Mouse (Mus musculus): Measurements from ENCODE around the gene Sox13.
"Not testable (repeated sequence)": the region's sequence is repeated elsewhere in the genome, so short reads cannot be mapped to it uniquely, and the experiment has no call there.

The Sox13 gene

DNA sequence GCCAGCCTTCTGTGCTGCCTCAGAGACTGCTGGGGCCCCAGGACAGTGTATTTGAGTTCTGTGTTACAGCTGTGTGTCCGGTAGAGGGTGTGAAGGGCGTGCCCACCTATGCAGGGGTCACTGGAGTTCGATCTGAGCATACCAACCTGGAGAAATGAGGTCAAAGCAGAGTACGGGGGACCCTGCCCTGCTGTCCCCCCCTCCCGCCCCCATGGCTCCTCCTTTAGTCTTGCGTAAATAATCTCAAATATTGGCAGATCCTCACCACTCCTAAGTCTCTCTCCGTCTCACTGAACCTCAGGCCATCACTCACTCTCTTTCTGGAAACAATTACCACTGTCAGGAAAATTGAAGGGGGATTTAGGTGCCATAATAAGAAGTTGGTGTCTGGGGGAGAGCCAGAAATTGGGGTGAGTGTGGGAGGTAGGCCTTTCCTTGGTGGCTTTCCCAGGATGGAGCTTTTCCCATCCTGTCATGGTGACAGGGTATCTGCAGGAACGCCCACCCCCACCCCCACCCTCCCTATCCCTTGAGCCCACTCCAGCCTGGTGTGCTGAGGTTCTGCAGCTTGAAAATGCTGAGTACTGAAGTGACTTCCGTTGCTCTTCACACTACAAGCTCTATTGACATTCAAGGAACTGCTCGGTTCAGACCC is 57.1 kb downstream of the Sox13 start:
- no peak for DNase-seq

DNA sequence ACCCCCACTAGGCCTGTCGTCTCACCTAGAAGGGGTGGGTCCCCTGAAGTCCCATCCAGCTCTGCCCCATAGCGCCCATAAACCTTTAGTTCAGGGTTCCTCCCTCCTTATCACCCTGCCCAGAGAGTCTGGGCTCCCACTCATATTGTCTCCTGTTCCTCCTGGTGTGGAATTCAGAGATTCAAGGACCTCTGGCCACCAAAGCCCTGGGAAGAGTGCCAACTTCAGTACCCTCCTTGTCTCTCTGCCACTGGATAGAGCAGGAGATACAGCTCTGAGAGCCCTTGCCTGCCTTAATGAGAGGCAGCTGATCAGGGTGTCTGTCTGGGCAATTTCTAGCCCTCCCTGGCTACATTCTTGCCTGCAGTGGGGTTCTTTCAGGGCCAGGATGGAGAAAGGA is 59.3 kb downstream of the Sox13 start:
- no peak for DNase-seq

DNA sequence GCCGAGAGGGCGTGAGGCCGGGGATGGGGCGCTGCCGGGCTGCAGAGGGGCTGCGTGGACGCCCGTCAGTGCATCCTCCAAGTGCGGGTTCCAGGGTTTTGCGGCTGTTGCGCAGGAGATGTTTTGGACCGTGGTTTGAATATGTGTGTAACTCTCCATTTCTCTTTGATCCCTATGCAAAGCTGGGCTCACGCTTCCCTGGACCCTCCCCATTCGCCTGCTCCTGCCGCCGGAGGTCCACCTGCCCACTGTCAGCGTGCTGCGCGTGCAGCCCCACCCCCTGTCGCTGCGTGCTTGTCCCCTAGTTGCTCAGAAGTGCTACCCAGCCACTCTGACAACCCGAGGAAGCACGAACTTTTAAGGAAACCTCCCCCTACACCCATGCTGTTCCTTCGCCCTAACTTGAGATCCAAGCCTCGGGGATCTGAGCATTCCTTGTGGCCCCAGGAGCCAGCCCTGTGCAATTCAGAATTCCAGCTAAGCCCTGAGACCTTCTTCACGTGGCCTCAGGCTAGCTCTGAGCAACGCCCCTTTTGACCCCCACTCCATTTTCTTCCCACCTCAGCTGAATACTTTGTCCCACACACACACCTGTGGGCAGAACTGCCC is 60.1 kb downstream of the Sox13 start:
- DNase-seq = no peak

DNA sequence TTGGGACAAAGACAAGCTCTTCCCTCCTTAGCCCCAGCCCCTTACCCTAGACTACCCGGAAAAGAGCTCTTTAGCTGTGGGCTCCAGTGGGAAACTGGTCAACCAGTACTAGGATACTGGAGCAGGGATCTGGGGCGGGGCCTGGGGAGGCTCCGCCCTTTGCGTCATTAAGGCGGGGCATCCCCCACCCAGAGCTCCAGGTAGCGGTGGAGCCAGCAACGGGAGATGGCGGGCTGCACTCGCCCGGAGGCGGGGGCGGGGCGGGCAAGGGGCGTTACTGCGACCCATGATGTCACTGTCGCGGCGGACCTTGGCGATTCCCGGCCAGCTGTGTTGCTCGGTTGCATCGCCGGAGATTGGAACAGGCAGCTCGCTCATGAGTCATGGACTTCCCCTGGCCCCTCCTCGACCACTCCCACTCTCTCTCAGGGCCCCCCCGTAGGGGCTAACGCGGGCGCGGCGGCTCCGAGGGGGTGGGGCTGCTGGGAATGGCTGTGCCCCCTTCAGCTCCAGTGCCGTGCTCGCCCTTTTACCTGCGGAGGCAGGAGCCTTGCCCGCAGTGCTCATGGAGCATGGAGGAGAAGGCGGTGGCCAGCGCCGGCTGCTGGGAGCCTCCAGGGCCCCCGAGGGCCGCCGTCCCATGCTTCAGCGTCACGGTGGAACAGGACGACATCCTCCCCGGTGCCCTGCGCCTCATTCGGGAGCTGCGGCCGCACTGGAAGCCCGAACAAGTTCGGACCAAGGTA is 60.7 kb downstream of the Sox13 start, which contains the start of gene Etnk2:
Gene Etnk2, plus strand, starts transcription at position 297 of the 746 bp plus-strand sequence.
- DNase-seq = peak; percentile 86 to 92

DNA sequence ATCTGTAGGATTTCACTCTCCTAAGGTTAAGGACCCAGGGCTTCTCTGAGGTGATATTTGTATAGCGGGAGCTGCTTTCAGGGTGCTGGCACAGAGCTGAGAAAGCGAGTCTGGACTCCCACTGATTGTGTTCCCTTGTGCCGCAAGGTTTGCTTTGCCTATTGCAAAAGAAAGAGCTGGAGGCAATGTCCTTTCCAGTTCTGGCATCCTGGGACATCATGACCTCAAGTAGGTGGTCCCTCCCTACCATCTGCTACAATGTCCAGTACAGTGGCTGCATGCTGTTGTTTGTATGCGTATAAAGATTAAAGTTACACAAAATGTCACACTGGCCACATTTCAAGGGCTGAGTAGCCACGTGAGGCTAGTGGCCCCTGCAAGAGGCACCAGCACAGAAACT is 62.1 kb downstream of the Sox13 start:
- DNase-seq = no peak

GRCm38 (mm10) chr1:133361006-133361405 is 63.2 kb downstream of the Sox13 start:
- peak; percentile 20 to 28 for DNase-seq

DNA sequence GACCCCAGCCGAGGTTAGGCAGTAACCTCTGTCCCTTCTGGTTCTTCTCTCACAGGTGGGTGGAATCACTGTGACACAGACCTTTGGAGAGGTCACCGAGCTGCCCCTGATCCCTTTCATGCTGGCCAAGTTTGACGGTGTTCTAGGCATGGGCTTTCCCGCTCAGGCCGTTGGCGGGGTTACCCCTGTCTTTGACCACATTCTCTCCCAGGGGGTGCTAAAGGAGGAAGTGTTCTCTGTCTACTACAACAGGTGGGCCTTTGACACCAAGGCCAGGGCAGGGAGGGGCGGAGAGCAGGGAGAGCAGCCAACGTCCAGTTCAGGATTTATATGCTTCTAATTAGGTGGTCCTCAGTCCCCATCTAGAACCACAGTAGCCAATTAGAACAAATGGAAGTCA is 67.8 kb downstream of the Sox13 start:
- no peak for DNase-seq

DNA sequence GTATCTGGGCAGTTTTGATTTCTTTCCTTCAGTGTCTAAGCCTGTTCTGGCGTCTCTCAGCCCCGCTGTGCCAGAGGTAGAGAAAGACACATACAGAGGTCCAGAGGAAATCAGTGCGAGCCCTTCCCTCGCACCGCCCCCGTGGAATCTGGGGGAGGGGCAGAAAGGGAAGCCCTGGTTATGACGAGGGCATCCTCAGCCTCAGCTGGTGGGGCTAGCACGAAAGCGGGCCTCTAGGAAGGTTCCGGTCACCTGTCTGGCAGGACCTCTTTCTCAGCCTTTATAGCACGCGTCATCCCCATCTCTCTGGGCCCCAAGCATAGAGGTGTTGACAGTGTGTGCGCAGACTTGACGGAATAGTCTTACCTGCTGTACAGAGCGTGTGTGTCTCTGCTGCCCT is 68.3 kb downstream of the Sox13 start:
- no peak for DNase-seq

- DNase-seq = no peak
Measured at GRCm38 (mm10) chr1:133355469-133355868, 68.7 kb downstream of the Sox13 start.

GRCm38 (mm10) chr1:133353371-133353809 is 70.8 kb downstream of the Sox13 start:
- DNase-seq = peak; percentile 80 to 90

GRCm38 (mm10) chr1:133351762-133352161 is 72.4 kb downstream of the Sox13 start:
- DNase-seq = no peak

- DNase-seq = no peak
Measured at GRCm38 (mm10) chr1:133350210-133350609, 74.0 kb downstream of the Sox13 start, which contains the start of gene Ren1. Gene Ren1, plus strand, starts transcription at chr1:133350510.

DNA sequence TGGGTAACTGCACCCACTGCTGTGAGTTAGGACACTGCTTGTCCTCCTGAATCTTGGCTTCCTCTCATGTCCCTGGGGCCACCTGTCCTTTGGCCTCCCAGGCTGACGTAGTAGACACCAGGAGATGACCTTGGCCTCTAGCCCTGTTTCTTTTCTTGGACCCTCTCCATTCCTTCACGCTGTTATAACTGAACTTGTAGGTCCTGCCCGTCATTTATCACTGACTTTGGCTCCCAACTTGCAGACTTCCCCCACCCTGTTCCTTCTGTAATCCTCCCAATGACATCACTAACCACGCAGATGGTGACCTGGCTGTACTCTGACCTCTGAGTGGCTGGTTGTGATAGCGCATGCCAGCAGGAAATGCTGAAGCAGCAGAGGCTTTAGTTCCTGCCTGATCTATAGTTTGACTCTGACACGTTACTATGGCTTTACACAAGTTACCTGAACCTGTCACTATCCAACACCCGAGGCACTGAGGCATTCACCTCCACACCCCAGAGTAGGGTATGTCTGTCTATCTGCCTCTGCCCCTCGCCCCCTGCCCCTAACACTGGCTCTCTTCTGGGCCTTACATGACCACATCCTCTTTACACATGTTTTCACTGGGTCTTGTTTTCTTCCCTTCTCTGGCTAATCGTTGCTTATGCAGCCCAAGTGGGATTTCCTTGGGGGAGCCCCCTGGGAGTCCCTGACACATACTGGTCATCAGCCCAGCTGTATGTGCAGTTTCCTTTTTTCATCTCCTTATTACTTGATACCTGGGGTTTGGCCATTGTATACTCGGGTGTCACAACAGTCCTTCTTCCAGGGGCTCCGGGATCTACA is 76.3 kb downstream of the Sox13 start:
- DNase-seq = peak; percentile 67 to 79

DNA sequence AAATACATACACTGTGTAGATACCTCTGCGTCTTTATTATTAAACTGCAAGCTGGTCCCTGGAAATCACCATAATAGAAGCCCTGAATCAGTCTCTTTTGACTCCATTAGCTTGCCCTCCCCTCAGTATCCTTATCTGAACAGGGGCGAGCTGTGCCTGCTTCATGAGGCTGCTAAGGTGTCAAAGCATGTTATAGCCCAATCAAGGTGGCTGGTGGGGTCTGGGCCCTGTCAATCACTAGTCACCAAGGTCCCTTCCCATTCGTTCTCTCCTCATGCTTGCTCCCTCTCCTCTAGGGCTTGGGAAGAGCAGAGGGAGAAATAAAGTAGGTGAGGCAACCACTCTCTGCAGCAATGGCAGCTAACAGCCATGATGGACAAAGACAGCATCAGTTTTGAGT is 77.0 kb downstream of the Sox13 start:
- DNase-seq = no peak

DNA sequence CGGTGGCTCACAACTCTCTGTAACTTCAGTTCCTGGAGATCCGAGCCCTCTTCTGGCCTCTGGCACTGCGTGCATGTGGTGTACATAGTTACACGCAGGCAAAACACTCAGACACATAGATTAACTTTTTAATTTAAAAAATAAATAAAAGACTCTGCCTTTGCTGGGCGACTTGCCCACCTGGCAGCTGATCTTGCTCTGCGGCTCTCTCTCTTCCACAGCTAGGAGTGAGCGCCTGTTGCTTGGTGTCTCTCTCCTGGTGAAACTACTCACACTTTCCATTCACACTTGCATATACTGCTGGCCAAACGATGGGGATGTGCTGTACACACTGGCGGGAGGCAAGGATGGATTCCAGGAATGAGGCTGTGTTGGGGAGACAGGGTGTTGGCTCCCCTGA is 77.6 kb downstream of the Sox13 start:
- no peak for DNase-seq

GRCm38 (mm10) chr1:133344357-133344756 is 79.8 kb downstream of the Sox13 start:
- DNase-seq = no peak

DNA sequence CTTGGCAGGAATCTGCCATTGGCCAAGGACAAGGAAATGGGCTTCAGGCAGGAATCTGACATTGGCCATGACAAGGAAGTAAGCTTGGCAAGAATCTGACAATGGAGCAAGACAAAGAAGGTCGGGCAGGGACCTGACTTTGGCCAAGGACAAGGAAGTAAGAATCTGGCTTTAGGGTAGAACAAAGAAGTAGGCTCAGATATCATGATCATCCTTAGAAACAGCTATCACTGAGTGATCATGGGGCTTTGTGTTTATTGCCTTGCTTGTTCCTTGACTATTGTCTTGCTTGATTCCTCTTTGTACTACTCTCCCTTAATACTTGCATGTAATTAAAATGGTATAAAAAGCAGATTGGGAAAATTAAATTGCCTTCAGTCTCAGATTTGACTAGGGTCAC is 83.8 kb downstream of the Sox13 start:
- DNase-seq = not testable (repeated sequence)

DNA sequence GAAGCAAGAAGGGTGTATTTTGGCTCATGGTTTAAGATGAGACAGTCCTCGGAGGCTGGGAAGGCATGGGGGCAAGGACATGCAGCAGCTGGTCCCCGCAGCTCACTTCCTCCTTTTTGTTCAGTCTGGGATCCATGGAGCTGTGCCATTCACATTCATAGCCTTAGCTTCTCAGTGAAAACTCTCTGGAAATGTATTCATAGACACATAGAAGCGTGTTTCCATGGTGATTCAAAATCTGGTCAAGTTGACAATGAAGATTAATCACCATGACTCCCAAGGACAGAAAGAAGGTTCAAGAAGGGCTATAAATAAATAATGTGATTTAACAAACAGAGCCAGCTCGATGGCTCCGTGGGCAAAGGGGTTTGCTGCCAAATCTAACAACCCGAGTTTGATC is 90.2 kb downstream of the Sox13 start:
- DNase-seq = no peak

GRCm38 (mm10) chr1:133332656-133333430 is 91.3 kb downstream of the Sox13 start:
- DNase-seq = no peak

Measured in kidney, postnatal 36 days (tissue).